Mouse (Mus musculus) cerebellum, postnatal 14 days (tissue): ENCODE data around the gene Zmiz1.

Experiments
- DNase-seq, 2 experiments: peaks; one replicate each; pipeline ENCODE4 v3.0.0; 2021; ENCODE audit warnings: mixed read lengths in 2 of 2

Zmiz1 gene

DNA sequence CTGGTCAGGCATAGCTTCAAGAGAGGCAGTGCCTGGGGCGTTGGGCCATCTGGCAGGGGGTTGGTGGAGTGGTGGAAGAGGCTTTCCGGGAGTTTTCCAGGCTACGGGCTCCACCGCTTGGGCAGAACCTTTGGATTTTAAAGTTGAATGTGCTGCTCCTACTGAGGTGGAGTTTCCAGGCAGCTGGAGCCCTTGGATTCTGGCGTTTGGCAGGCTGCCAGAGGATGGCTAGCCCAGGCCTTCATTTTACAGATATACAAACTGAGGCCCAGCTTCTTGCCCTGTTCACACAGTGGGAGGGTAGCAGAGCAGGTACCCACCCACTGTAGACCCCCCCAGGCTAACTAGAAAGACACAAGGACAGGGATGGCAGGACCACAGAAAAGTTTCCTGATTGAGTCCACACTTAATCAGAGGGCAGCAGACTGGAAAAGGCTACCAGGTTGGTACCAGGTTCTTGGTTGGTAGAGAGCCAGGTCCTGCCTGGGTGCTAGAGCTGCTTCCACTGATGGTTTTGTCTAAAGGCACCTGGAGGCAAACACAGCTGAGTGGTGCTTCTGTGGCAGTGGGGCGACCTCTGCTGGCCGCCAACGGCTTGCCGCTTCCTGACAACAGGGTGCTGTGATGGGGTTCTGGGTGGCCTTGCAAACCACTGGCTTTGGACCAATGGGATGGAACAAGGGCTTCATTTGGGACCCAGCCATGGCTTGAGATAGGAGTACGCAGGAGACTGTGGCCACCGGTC, 106.5 kb downstream of the Zmiz1 start:
- peak; percentile 92 to 93 for DNase-seq

GRCm38 (mm10) chr14:25567245-25567644, 108.3 kb downstream of the Zmiz1 start:
- DNase-seq = peak; percentile 71

DNA sequence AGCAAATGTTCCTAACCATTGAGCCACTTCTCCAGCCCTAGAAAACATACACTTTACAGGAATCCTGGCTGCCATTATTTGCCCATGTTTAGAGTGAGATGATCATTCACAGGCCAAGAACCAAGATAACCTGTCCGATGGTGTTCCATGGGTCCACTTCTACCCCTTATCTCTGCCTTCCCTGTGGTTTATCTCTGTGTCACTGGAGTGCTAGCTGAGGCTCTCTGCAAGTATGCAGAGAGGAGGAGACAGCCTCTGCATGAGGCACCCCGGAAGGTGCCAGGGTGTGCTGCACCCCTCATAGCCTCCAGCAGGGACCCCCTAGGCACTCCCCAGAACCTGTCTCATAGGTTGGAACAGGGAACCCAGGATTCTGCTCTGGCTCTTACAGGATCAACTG, 108.9 kb downstream of the Zmiz1 start:
- DNase-seq = no peak

- DNase-seq = no peak
Measured at GRCm38 (mm10) chr14:25574047-25574870, 115.3 kb downstream of the Zmiz1 start.

- DNase-seq = peak in 1 of 2 experiments; percentile 52
Measured at GRCm38 (mm10) chr14:25576642-25577041, 117.7 kb downstream of the Zmiz1 start.

DNA sequence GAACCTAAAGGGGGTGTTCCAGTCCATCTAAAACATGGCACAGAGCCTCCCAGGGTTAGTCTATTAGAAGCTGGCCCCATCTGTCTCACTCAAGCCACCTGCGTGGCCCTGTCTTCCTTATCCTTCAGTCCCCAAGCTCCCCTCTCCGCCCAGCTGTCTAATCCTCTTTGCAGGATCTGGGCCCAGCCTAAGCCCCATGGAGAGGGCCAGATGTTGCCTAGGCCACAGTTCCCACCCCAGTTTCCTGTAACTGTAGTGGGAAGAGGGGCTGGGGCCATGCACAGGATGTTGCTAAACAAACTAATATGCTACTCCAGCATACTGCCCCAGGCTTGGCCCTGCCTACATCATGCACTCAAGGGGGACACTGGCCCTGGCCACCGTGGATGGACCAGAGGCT, 118.4 kb downstream of the Zmiz1 start:
- DNase-seq = no peak

GRCm38 (mm10) chr14:25579597-25579996, 120.6 kb downstream of the Zmiz1 start:
- DNase-seq = no peak

DNA sequence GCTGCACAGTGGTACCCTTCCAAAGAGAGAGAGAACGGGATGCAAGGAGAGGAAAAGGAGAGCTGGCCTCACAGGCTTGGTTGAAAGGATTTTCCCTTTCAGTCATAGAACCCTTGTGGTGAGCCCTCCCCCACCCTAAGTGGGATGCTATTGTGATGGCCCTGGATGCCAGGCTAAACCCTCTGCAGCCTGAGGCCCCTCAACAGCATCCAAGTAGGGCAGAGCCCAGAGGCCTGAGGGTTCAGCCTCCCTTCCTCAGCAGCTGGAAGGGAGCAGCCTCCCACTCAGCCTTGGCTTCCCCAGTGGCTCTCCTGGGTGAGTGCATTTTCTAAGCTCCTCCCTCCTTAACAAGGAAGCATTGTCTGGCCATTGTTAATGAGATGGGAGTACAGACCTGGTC, 121.4 kb downstream of the Zmiz1 start:
- no peak for DNase-seq

GRCm38 (mm10) chr14:25582603-25583002, 123.6 kb downstream of the Zmiz1 start:
- DNase-seq = no peak

DNA sequence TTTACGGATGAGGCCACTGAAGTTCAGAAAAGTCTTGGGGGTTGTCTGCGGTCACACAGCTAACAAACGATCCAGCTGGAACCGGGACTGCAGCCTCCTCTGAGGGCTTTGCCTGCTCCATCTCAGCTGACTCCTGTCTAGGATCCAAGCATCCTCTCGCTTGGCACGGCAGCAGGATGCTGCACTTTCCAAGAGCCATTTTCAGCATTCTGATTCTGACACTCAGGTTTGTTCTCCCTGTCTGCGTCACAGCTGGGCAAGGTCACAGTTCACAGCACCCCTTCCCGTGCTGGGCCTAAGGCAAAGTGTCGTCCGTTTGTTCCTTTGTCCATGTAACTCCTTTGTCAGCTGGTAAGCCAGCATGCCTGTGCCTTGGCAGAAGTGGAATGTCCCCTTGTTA, 124.9 kb downstream of the Zmiz1 start:
- DNase-seq = peak; percentile 65 to 74

- DNase-seq = peak; percentile 79 to 82
Measured at GRCm38 (mm10) chr14:25585545-25586301, 126.7 kb downstream of the Zmiz1 start.

DNA sequence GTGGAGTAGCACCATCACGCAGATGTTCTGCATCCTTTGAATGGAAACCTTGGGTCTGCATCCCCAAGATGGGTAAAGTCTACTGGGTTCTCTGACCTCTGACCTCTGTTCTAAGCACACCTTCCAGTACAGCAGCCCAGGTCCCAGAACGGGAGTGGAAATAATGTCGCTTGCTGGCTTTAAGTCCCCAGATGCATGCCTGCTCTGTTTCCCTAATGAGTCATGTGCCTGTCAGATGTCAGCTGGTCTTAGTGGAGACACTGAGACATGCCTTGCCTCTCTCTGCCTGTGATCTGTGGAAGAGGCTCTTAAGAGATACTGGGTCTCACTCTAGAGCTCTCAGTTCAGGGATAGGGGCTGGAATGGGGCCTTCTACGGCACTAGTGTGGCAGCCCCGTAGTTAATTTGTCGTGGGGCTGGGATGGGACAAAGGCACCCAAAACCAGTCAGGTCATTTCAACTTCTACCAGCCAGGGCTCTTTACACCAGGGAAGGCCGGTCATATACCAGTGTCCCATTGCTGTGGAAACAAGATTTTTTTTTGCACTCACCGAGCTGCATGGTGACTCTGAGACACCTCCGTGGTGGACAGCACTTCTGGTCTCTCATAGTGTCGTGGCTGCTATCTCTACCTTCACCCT, 128.0 kb downstream of the Zmiz1 start:
- DNase-seq = no peak

DNA sequence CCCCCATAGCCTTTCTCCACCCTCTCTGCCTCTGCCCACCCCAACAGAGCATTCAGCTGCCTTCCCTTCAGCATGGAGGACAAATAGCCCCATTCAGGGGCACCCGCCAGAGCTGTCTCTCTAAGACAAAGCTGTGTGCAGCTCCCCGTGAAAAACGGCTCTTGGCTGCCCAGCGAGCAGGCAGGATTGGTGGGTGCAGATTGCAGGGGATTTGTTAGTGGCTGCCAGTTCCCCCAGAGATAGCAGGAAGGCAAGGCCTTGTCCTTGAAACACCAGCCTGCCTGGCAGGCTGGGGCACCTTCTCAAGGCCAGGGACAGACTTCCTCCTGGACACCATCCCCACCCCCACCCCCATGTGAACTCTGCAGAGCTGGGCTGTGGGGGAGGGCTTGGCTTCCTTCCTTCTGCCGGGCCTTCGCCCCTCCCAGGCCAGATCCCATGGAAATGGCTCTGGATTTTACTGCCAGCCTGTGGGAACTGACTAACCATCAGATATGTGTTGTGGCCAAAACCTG, 128.6 kb downstream of the Zmiz1 start:
- peak; percentile 59 to 60 for DNase-seq

DNA sequence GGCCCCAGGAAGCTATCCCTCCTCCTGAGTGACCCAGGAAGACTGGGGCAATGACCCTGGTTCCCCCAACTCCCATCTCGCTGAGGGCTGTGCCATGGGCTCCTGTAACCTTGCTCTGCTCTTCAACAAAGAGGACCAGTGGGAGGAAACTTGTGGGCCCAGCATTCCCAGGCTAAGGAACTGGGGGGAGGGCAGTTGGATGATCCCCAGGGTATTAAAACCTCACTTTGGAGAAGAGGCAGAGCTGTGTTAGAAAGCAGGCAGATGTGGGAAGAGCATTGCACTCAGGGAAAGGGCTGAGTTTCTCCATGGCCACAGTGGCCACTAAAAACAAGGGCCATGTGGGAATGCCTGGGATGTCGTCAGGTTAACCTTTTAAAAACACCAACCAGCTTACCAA, 129.2 kb downstream of the Zmiz1 start:
- DNase-seq = no peak

DNA sequence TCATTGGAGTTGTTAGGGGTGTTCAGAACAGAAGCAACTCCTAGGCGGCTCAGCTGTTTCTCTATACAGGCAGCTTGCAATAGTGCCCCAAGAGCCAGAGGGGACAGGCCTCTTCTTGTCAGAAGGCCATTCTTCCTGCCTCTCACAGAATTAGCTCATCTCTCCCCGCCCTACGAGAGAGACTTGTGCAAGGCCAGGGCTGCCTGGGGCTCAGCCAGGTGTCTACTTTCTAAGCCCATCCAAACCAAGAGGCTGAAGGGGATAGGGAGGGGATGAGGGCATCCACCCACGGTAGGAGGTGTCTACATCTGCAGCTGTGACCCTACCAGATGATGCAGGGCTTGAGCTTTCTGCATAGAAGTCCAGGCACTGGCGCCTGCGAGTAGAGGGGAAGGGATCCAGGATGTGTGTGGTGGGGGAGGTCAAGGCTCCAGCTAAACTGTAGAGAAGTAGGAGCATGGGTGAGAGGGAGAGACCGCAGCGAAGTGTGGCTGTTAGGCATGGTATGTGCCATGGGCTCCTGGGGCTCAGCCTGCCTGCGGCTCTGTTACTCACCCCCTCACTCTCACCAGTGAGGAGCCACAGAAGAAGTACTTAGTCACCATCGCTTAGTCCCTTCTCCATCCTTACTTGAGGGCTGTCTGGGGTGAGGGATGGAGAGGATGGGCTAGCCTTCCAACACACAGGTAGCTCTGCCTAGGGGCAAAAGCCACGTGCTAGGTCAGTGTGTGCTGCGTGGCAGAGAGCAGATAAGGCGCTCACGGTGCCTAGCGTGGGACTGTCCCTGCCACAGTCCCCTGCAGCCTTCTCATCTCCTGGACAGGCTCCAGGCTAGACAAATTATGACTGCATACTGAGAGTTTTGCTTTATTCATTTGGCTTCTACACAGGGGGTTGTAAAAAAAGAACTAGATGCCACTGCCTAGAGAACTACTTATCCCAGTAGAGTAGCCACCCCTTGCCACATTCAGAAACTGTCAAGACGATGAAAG, 130.3 kb downstream of the Zmiz1 start:
- DNase-seq = peak; percentile 71 to 74

DNA sequence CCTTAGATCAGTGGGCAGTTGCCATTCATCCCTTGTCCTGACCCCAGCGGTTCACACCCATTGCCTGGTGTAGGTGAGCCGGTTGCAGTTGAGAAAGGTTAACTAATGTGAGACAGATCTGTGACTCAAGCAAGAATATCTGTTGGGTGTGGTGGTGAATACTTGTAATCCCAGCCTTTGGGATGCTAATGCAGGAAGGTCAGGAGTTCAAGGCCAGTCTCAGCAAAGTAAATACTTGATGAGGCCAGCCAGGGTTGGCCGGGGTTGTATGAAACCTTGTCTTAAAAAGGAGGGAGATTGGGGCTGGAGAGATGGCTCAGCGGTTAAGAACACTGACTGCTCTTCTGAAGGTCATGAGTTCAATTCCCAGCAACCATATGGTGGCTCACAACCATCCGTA, 132.0 kb downstream of the Zmiz1 start:
- DNase-seq = no peak

- no peak for DNase-seq
Measured at GRCm38 (mm10) chr14:25591426-25591825, 132.4 kb downstream of the Zmiz1 start.

- DNase-seq = no peak
Measured at GRCm38 (mm10) chr14:25592522-25592921, 133.5 kb downstream of the Zmiz1 start.

GRCm38 (mm10) chr14:25593876-25594275, 134.9 kb downstream of the Zmiz1 start:
- DNase-seq = no peak

DNA sequence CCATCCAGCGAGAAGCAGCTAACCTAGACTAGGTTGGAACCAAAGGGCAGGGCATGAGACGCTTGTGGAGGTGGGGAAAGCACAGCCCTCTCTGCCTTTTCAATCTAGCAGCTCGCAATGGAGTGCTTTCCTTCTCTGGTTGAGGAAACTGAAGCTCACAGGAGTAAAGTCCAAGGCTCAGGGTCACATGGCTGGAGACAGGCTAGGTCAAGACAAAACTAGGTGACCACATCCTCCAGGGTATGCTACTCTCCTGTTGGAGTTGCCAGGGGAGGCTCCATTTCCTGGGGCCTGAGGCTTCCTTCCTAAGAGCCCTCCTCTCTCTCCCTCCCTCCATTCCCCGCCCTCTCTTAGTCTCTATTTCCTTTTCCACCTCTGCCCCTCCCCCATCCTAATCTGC, 135.6 kb downstream of the Zmiz1 start:
- DNase-seq = no peak

- peak in 1 of 2 experiments; percentile 61 for DNase-seq
Measured at GRCm38 (mm10) chr14:25598960-25599359, 140.0 kb downstream of the Zmiz1 start.
